Mouse (Mus musculus): Measurements from ENCODE around the gene Erap1.
"Not testable (repeated sequence)": the region's sequence is repeated elsewhere in the genome, so short reads cannot be mapped to it uniquely, and the experiment has no call there.

Gene Erap1

GRCm38 (mm10) chr13:74638793-74639711 lies at the start of gene Erap1:
Gene Erap1 (plus strand): TSS chr13:74639568.
- in situ Hi-C loops (cut with MboI; ENCODE audit: unreplicated experiment in 2 of 2) = loop anchor here (5.0 to 25.0 kb wide), 6 partner anchors 218 to 1673 kb away; partner anchors contain the start of genes Rfesd (in 2 of the 2) and Fam81b (in 1 of the 2)

- in situ Hi-C loops (cut with MboI; ENCODE audit: unreplicated experiment in 2 of 2) = not testable (repeated sequence)
These were observed 48.0 kb upstream of the Erap1 start for GRCm38 (mm10) chr13:74591401-74591821.

GRCm38 (mm10) chr13:74591828-74592227 lies 47.5 kb upstream of the Erap1 start:
- in situ Hi-C loops (cut with MboI; ENCODE audit: unreplicated experiment in 2 of 2) = not testable (repeated sequence)

- in situ Hi-C loops (cut with MboI; ENCODE audit: unreplicated experiment in 2 of 2) = not testable (repeated sequence)
These were observed 42.3 kb upstream of the Erap1 start for GRCm38 (mm10) chr13:74597022-74597421.

- in situ Hi-C loops (cut with MboI; ENCODE audit: unreplicated experiment in 2 of 2) = not testable (repeated sequence)
These were observed 37.6 kb upstream of the Erap1 start for GRCm38 (mm10) chr13:74601776-74602175.

GRCm38 (mm10) chr13:74617163-74618019 lies 22.0 kb upstream of the Erap1 start:
- in situ Hi-C loops (cut with MboI; ENCODE audit: unreplicated experiment in 2 of 2) = not testable (repeated sequence)

GRCm38 (mm10) chr13:74632327-74632726 lies 7.0 kb upstream of the Erap1 start:
- in situ Hi-C loops (cut with MboI; ENCODE audit: unreplicated experiment in 2 of 2) = loop anchor here (10.0 to 25.0 kb wide), 5 partner anchors 555 to 1680 kb away; partner anchors contain the start of genes Rfesd (in 2 of the 2) and Fam81b (in 1 of the 2)

- in situ Hi-C loops (cut with MboI; ENCODE audit: unreplicated experiment in 2 of 2) = loop anchor here (10.0 to 25.0 kb wide), 5 partner anchors 554 to 1679 kb away; partner anchors contain the start of genes Rfesd (in 2 of the 2) and Fam81b (in 1 of the 2)
These were observed 6.5 kb upstream of the Erap1 start for GRCm38 (mm10) chr13:74632857-74633256.

- in situ Hi-C loops (cut with MboI; ENCODE audit: unreplicated experiment in 2 of 2) = loop anchor here (5.0 to 25.0 kb wide), 7 partner anchors 217 to 1672 kb away; partner anchors contain the start of genes Rfesd (in 2 of the 2) and Fam81b (in 1 of the 2)
These were observed 549 bp downstream of the Erap1 start for GRCm38 (mm10) chr13:74639712-74640522.

- in situ Hi-C loops (cut with MboI; ENCODE audit: unreplicated experiment in 2 of 2) = loop anchor here (10.0 to 25.0 kb wide), 5 partner anchors 296 to 1672 kb away; partner anchors contain the start of genes Rfesd (in 2 of the 2) and Fam81b (in 1 of the 2)
These were observed 1.2 kb downstream of the Erap1 start for GRCm38 (mm10) chr13:74640523-74640920.

GRCm38 (mm10) chr13:74695497-74696193 lies 56.3 kb downstream of the Erap1 start:
- in situ Hi-C loops (cut with MboI; ENCODE audit: unreplicated experiment in 2 of 2) = no loop called here

- in situ Hi-C loops (cut with MboI; ENCODE audit: unreplicated experiment in 2 of 2) = no loop called here
These were observed 56.9 kb downstream of the Erap1 start for GRCm38 (mm10) chr13:74696225-74696624.

GRCm38 (mm10) chr13:74719002-74719401 lies 79.6 kb downstream of the Erap1 start:
- in situ Hi-C loops (cut with MboI; ENCODE audit: unreplicated experiment in 2 of 2) = no loop called here

- in situ Hi-C loops (cut with MboI; ENCODE audit: unreplicated experiment in 2 of 2) = no loop called here
These were observed 94.4 kb downstream of the Erap1 start for GRCm38 (mm10) chr13:74733726-74734125.

GRCm38 (mm10) chr13:74735834-74736233 lies 96.5 kb downstream of the Erap1 start:
- in situ Hi-C loops (cut with MboI; ENCODE audit: unreplicated experiment in 2 of 2) = no loop called here

- in situ Hi-C loops (cut with MboI; ENCODE audit: unreplicated experiment in 2 of 2) = no loop called here
These were observed 97.0 kb downstream of the Erap1 start for GRCm38 (mm10) chr13:74736396-74736795.
